Mouse (Mus musculus): ENCODE results near the gene Cachd1. TPM values are rescaled to one million over a fixed set of nuclear protein-coding genes. Genes with fewer than 3 reads are reported as not detected.
A peak's percentile ranks its signal among the peaks of the same experiment; 100 is the strongest.

The Cachd1 gene
- polyA plus RNA-seq, 1 experiment from 2014 or later = 31.1 TPM

GRCm38 (mm10) chr4:100877351-100877750, 100.9 kb downstream of the Cachd1 start:
- Histone ChIP-seq H3K9ac (ENCODE audit: low read depth, low read length) (no peak overlapping the region), H3K4me3 (ENCODE audit: low read depth, low read length) (no peak overlapping the region), H3K36me3 (ENCODE audit: control insufficient read depth, insufficient read depth, low read length) (no peaks in the 10 kb centered on the region), H3K27me3 (ENCODE audit: control insufficient read depth, insufficient read depth, low read depth, low read length) (no peaks in the 10 kb centered on the region), H3K4me2 (ENCODE audit: low read length) (no peak overlapping the region), H3K27ac (ENCODE audit: low read length) (no peak overlapping the region), H3K9me3 (replicated peaks; ENCODE audit: control insufficient read depth, low read length, poor library complexity, severe bottlenecking) (no peaks in the 10 kb centered on the region), H3K4me1 (ENCODE audit: control insufficient read depth, insufficient read depth, low read length) (no peaks in the 10 kb centered on the region)
- 12% methylated on average over 3 of the region's 3 CpGs for WGBS
- ATAC-seq = no peak

GRCm38 (mm10) chr4:100879414-100879813, 102.9 kb downstream of the Cachd1 start:
- no peak overlapping the region for H3K4me3 ChIP-seq (ENCODE audit: low read depth, low read length)
- no peak overlapping the region for H3K4me2 ChIP-seq (ENCODE audit: low read length)
- 74% methylated on average over 8 of the region's 8 CpGs for WGBS
- no peaks in the 10 kb centered on the region for H3K9me3 ChIP-seq (replicated peaks; ENCODE audit: control insufficient read depth, low read length, poor library complexity, severe bottlenecking)
- H3K27me3 ChIP-seq (ENCODE audit: control insufficient read depth, insufficient read depth, low read depth, low read length) = no peaks in the 10 kb centered on the region
- H3K4me1 ChIP-seq (ENCODE audit: control insufficient read depth, insufficient read depth, low read length) = no peaks in the 10 kb centered on the region
- no peak for ATAC-seq
- no peak overlapping the region for H3K27ac ChIP-seq (ENCODE audit: low read length)
- H3K9ac ChIP-seq (ENCODE audit: low read depth, low read length) = no peak overlapping the region
- H3K36me3 ChIP-seq (ENCODE audit: control insufficient read depth, insufficient read depth, low read length) = no peaks in the 10 kb centered on the region

GRCm38 (mm10) chr4:100880075-100880474, 103.6 kb downstream of the Cachd1 start:
- no peak overlapping the region for H3K4me2 ChIP-seq (ENCODE audit: low read length)
- H3K9me3 ChIP-seq (replicated peaks; ENCODE audit: control insufficient read depth, low read length, poor library complexity, severe bottlenecking) = no peaks in the 10 kb centered on the region
- H3K36me3 ChIP-seq (ENCODE audit: control insufficient read depth, insufficient read depth, low read length) = no peaks in the 10 kb centered on the region
- WGBS = 84% methylated on average over 4 of the region's 4 CpGs
- ATAC-seq = no peak
- H3K4me3 ChIP-seq (ENCODE audit: low read depth, low read length) = no peak overlapping the region
- no peaks in the 10 kb centered on the region for H3K27me3 ChIP-seq (ENCODE audit: control insufficient read depth, insufficient read depth, low read depth, low read length)
- H3K27ac ChIP-seq (ENCODE audit: low read length) = no peak overlapping the region
- H3K9ac ChIP-seq (ENCODE audit: low read depth, low read length) = no peak overlapping the region
- no peaks in the 10 kb centered on the region; the same call in 1 of the 2 replicates for H3K4me1 ChIP-seq (ENCODE audit: control insufficient read depth, insufficient read depth, low read length)

DNA sequence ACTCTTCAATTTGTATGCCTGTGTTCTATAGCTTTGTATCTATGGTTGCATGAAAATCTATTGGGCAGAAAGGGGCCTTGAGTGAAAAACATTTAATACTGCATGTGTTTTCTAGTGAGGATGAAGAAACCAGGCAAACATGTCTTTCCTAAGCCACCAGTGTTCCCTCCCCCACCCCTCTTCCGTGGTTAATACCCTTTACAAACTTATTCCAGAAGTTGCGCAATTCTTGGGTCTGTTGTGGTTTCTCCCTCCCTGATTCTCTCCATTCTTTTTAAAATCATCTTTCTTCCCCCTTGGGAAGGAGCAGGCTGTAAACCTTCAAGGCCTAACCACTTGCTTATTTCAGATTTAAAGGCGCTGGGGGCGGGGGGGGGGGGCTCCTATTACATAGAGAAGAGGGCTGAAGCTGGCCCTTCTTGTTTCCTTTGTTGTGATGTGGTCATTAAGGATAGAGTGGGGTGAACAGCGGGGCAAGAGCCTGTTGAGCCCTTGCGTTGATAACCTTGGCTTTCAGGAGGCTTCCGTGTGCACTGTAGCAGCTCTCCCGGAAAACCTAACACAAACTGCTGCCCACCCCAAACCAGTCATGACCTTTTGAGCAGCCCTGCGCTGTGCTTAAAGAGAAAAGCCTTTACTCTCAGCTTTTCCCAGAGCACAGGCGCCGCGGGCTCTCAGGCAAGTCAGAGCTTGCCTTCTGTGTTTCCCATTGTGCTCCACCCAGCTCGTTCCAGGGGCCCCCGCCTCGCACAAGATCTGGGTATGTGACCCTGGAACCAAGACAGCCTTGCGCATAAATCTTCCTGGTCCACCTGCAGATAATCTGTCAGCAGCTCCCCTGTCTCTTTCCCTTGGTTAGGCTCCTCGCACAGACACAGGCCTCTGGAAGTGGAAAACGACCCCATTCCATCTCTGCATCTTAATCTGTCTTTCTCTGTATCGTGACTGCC, 109.6 kb downstream of the Cachd1 start:
- peak; percentile 37 for ATAC-seq
- Histone ChIP-seq H3K36me3 (ENCODE audit: control insufficient read depth, insufficient read depth, low read length) (no peaks in the 10 kb centered on the region), H3K4me3 (ENCODE audit: low read depth, low read length) (no peak overlapping the region), H3K9me3 (replicated peaks; ENCODE audit: control insufficient read depth, low read length, poor library complexity, severe bottlenecking) (no peaks in the 10 kb centered on the region), H3K27ac (ENCODE audit: low read length) (peak overlapping the region; percentile 76), H3K9ac (ENCODE audit: low read depth, low read length) (peak overlapping the region; percentile 27; the same call in 1 of the 2 replicates), H3K4me1 (ENCODE audit: control insufficient read depth, insufficient read depth, low read length) (peaks cover 41% of the 10 kb centered on the region), H3K27me3 (ENCODE audit: control insufficient read depth, insufficient read depth, low read depth, low read length) (no peaks in the 10 kb centered on the region), H3K4me2 (ENCODE audit: low read length) (0 out of 2 replicates have a peak overlapping the region, but pooled peaks have one; percentile 7)
- 5% methylated on average over 19 of the region's 19 CpGs for WGBS

GRCm38 (mm10) chr4:100886743-100887416, 110.4 kb downstream of the Cachd1 start:
- Histone ChIP-seq H3K9ac (ENCODE audit: low read depth, low read length) (peak overlapping the region; percentile 27; the same call in 1 of the 2 replicates), H3K4me3 (ENCODE audit: low read depth, low read length) (no peak overlapping the region), H3K27ac (ENCODE audit: low read length) (peak overlapping the region; percentile 76), H3K27me3 (ENCODE audit: control insufficient read depth, insufficient read depth, low read depth, low read length) (no peaks in the 10 kb centered on the region), H3K36me3 (ENCODE audit: control insufficient read depth, insufficient read depth, low read length) (no peaks in the 10 kb centered on the region), H3K4me1 (ENCODE audit: control insufficient read depth, insufficient read depth, low read length) (peaks cover 43% of the 10 kb centered on the region), H3K4me2 (ENCODE audit: low read length) (no peak overlapping the region), H3K9me3 (replicated peaks; ENCODE audit: control insufficient read depth, low read length, poor library complexity, severe bottlenecking) (no peaks in the 10 kb centered on the region)
- WGBS = 61% methylated on average over 8 of the region's 8 CpGs
- peak; percentile 16; the same call in 1 of the 2 replicates for ATAC-seq

- no peak overlapping the region for H3K4me3 ChIP-seq (ENCODE audit: low read depth, low read length)
- H3K4me2 ChIP-seq (ENCODE audit: low read length) = no peak overlapping the region
- 18% methylated on average over 7 of the region's 7 CpGs for WGBS
- no peak overlapping the region for H3K9ac ChIP-seq (ENCODE audit: low read depth, low read length)
- no peaks in the 10 kb centered on the region for H3K36me3 ChIP-seq (ENCODE audit: control insufficient read depth, insufficient read depth, low read length)
- ATAC-seq = peak; percentile 46; the same call in 1 of the 2 replicates
- H3K27me3 ChIP-seq (ENCODE audit: control insufficient read depth, insufficient read depth, low read depth, low read length) = no peaks in the 10 kb centered on the region
- peak overlapping the region; percentile 56 for H3K27ac ChIP-seq (ENCODE audit: low read length)
- peaks cover 43% of the 10 kb centered on the region for H3K4me1 ChIP-seq (ENCODE audit: control insufficient read depth, insufficient read depth, low read length)
- no peaks in the 10 kb centered on the region for H3K9me3 ChIP-seq (replicated peaks; ENCODE audit: control insufficient read depth, low read length, poor library complexity, severe bottlenecking)
These were observed 113.9 kb downstream of the Cachd1 start for GRCm38 (mm10) chr4:100890106-100890970.

GRCm38 (mm10) chr4:100893739-100894138, 117.3 kb downstream of the Cachd1 start:
- Histone ChIP-seq H3K9ac (ENCODE audit: low read depth, low read length) (no peak overlapping the region), H3K4me3 (ENCODE audit: low read depth, low read length) (no peak overlapping the region), H3K9me3 (replicated peaks; ENCODE audit: control insufficient read depth, low read length, poor library complexity, severe bottlenecking) (no peaks in the 10 kb centered on the region), H3K36me3 (ENCODE audit: control insufficient read depth, insufficient read depth, low read length) (no peaks in the 10 kb centered on the region), H3K4me1 (ENCODE audit: control insufficient read depth, insufficient read depth, low read length) (peaks cover 32% of the 10 kb centered on the region), H3K4me2 (ENCODE audit: low read length) (no peak overlapping the region), H3K27me3 (ENCODE audit: control insufficient read depth, insufficient read depth, low read depth, low read length) (no peaks in the 10 kb centered on the region), H3K27ac (ENCODE audit: low read length) (no peak overlapping the region)
- ATAC-seq = no peak

DNA sequence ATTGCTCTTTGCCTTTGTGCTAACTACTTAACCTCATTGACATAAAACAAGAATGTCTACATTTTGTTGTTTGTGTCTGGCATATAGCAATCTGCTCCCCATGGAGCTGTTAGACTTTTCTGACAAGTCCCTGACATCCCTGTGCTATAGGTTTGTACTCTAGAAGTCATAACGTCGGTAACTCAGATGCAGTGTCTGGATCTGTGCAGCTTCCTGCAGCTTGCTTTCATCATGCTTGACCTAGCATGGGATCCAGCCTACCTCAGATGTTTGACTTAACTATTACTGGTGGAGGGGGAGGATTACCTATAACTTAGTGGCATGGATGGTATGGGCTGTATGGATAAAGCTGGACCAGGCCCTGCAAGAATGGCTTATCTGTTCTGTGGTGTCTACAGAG, 117.7 kb downstream of the Cachd1 start:
- Histone ChIP-seq H3K4me3 (ENCODE audit: low read depth, low read length) (no peak overlapping the region), H3K27me3 (ENCODE audit: control insufficient read depth, insufficient read depth, low read depth, low read length) (no peaks in the 10 kb centered on the region), H3K9me3 (replicated peaks; ENCODE audit: control insufficient read depth, low read length, poor library complexity, severe bottlenecking) (no peaks in the 10 kb centered on the region), H3K4me1 (ENCODE audit: control insufficient read depth, insufficient read depth, low read length) (peaks cover 32% of the 10 kb centered on the region), H3K4me2 (ENCODE audit: low read length) (no peak overlapping the region), H3K9ac (ENCODE audit: low read depth, low read length) (no peak overlapping the region), H3K36me3 (ENCODE audit: control insufficient read depth, insufficient read depth, low read length) (no peaks in the 10 kb centered on the region), H3K27ac (ENCODE audit: low read length) (no peak overlapping the region)
- ATAC-seq = no peak
- WGBS = 43% methylated on average over 2 of the region's 2 CpGs
